ENCODE assay signal across 8 mouse cellular contexts in genomic region chr12:119238696-119239415, GRCm38 (mm10). TPM values are rescaled to one million over a fixed set of nuclear protein-coding genes. Genes with fewer than 3 reads are reported as not detected.
DNase-seq lines count a peak whose midpoint lies in the region; ATAC-seq and TF ChIP-seq lines count a peak whose summit lies in the region.

TSS of gene Itgb8 (minus strand) at chr12:119238802.

- WGBS in forebrain, embryonic 12.5 days = under 1% methylated on average over 29 of the region's 29 CpGs
- 2% methylated on average over 29 of the region's 29 CpGs for WGBS in liver, embryonic 13.5 days (ENCODE audit: insufficient replicate concordance)

- TF ChIP-seq POLR2A in ES-Bruce4 (IDR thresholded peaks at IDR 0.05; ENCODE audit: insufficient read depth, low read length) = no peak
- TF ChIP-seq POLR2A in myocyte (IDR thresholded peaks at IDR 0.05; ENCODE audit: insufficient read length, low read depth) = peak; percentile 89
- TF ChIP-seq POLR2A in testis, adult 2 months (IDR thresholded peaks at IDR 0.05; ENCODE audit: control insufficient read depth, low read depth, low read length) = no peak

- ATAC-seq in forebrain, embryonic 12.5 days (ENCODE audit: low FRiP score) = peak; percentile 92
- ATAC-seq in liver, embryonic 13.5 days (ENCODE audit: low read depth) = peak; percentile 54

- peaks cover 25% of the 10 kb centered on the region for H3K79me2 ChIP-seq in myocyte (ENCODE audit: control insufficient read depth, insufficient read depth)

- peak within 1 kb of the TSS; percentile 25 for H3ac ChIP-seq in myocyte (ENCODE audit: control insufficient read depth, insufficient read length)

- intact Hi-C loops in heart, postnatal 10 days (cut with DNase I) = loop anchor here (5.0 kb wide), 1 partner anchor 78 kb away; no protein-coding TSS in a partner anchor

- H3K27me3 ChIP-seq in ES-Bruce4 (ENCODE audit: control insufficient read depth, insufficient read depth, low read length, poor library complexity, severe bottlenecking) (peaks cover 6% of the 10 kb centered on the region), myocyte (ENCODE audit: control insufficient read depth, insufficient read depth, insufficient read length) (no peaks in the 10 kb centered on the region)
- H3K27me3 ChIP-seq in forebrain, embryonic 12.5 days = no peaks in the 10 kb centered on the region
- H3K27me3 ChIP-seq in liver, embryonic 13.5 days = peaks cover 33% of the 10 kb centered on the region
- no peaks in the 10 kb centered on the region for H3K27me3 ChIP-seq in testis, adult 2 months (ENCODE audit: control insufficient read depth, insufficient read depth, low read length)

- no peaks in the 10 kb centered on the region for H3K36me3 ChIP-seq in ES-Bruce4 (ENCODE audit: control insufficient read depth, insufficient read depth, low read length, poor library complexity, severe bottlenecking)
- H3K36me3 ChIP-seq in forebrain, embryonic 12.5 days (replicated peaks) = no peaks in the 10 kb centered on the region
- no peaks in the 10 kb centered on the region for H3K36me3 ChIP-seq in liver, embryonic 13.5 days
- H3K36me3 ChIP-seq in myocyte (ENCODE audit: control insufficient read depth, insufficient read depth) = no peaks in the 10 kb centered on the region
- H3K36me3 ChIP-seq in testis, adult 2 months (ENCODE audit: control insufficient read depth, insufficient read depth, low read length) = no peaks in the 10 kb centered on the region

- DNase-seq in brain, adult 2 months (ENCODE audit: low read depth, low spot score) = peak; percentile 97
- peak; percentile 82 for DNase-seq in heart, postnatal 10 days
- DNase-seq in kidney, postnatal 4 days = peak; percentile 83 to 92
- no peak for DNase-seq in liver, embryonic 13.5 days

- H3K9me3 ChIP-seq in ES-Bruce4 (replicated peaks; ENCODE audit: control insufficient read depth, insufficient read depth, low read length, poor library complexity, severe bottlenecking) = no peaks in the 10 kb centered on the region
- H3K9me3 ChIP-seq in forebrain, embryonic 12.5 days = no peaks in the 10 kb centered on the region
- H3K9me3 ChIP-seq in liver, embryonic 13.5 days (replicated peaks) = no peaks in the 10 kb centered on the region

- H3K9ac ChIP-seq in ES-Bruce4 (ENCODE audit: low read depth, poor library complexity, severe bottlenecking) = no peak within 1 kb of the TSS
- H3K9ac ChIP-seq in forebrain, embryonic 12.5 days = peak within 1 kb of the TSS; percentile 83
- no peak within 1 kb of the TSS for H3K9ac ChIP-seq in liver, embryonic 13.5 days

- H3K4me3 ChIP-seq in ES-Bruce4 (ENCODE audit: low read depth, low read length) (peak within 1 kb of the TSS; percentile 64), myocyte (peak within 1 kb of the TSS; percentile 75)
- peak within 1 kb of the TSS; percentile 59 for H3K4me3 ChIP-seq in forebrain, embryonic 12.5 days (replicated peaks)
- H3K4me3 ChIP-seq in liver, embryonic 13.5 days (replicated peaks) = peak within 1 kb of the TSS; percentile 42
- peak within 1 kb of the TSS; percentile 59 for H3K4me3 ChIP-seq in testis, adult 2 months (ENCODE audit: control insufficient read depth, low read depth, low read length)

- no peak for TF ChIP-seq EP300 in ES-Bruce4 (IDR thresholded peaks at IDR 0.05; ENCODE audit: insufficient read depth, low read depth, low read length)

- H3K27ac ChIP-seq in ES-Bruce4 (ENCODE audit: insufficient read depth, low read length) = no peak within 1 kb of the TSS
- H3K27ac ChIP-seq in forebrain, embryonic 12.5 days = peak within 1 kb of the TSS; percentile 98
- no peak within 1 kb of the TSS for H3K27ac ChIP-seq in liver, embryonic 13.5 days
- peak within 1 kb of the TSS; percentile 40 for H3K27ac ChIP-seq in testis, adult 2 months (ENCODE audit: control insufficient read depth, insufficient read depth, low read depth, low read length)

- no peak for TF ChIP-seq CTCF in ES-Bruce4 (IDR thresholded peaks at IDR 0.05; ENCODE audit: low read depth, low read length)
- TF ChIP-seq CTCF in testis, adult 2 months (IDR thresholded peaks at IDR 0.05; ENCODE audit: control insufficient read depth, insufficient read depth, insufficient replicate concordance, low read depth, low read length) = no peak

- peak within 1 kb of the TSS; percentile 81 for H3K4me2 ChIP-seq in forebrain, embryonic 12.5 days
- H3K4me2 ChIP-seq in liver, embryonic 13.5 days = peak within 1 kb of the TSS; percentile 64
- H3K4me2 ChIP-seq in myocyte (ENCODE audit: low read depth) = peak within 1 kb of the TSS; percentile 91

- H3K4me1 ChIP-seq in ES-Bruce4 (ENCODE audit: control insufficient read depth, insufficient read depth, low read length) = peaks cover 2% of the 10 kb centered on the region
- peaks cover 32% of the 10 kb centered on the region for H3K4me1 ChIP-seq in forebrain, embryonic 12.5 days
- no peaks in the 10 kb centered on the region; the same call in 1 of the 2 replicates for H3K4me1 ChIP-seq in liver, embryonic 13.5 days (replicated peaks)
- peaks cover 6% of the 10 kb centered on the region; the same call in 1 of the 2 replicates for H3K4me1 ChIP-seq in testis, adult 2 months (ENCODE audit: control insufficient read depth, insufficient read depth, low read length)

TF ChIP-seq in myocyte, 11 proteins besides CTCF, POLR2A, EP300 and RAD21:
- no peak for TF ChIP-seq SRF (IDR thresholded peaks at IDR 0.05; ENCODE audit: control insufficient read depth, insufficient read length, low read depth)
- TF ChIP-seq MYOD1 (IDR thresholded peaks at IDR 0.05; ENCODE audit: control insufficient read depth in 1 of 3, insufficient read length in 2 of 3, low read depth in 2 of 3) = peak in 1 of 3 experiments; percentile 25
- peak in 1 of 3 experiments; percentile 19 for TF ChIP-seq MYOG (IDR thresholded peaks at IDR 0.05; ENCODE audit: control insufficient read depth in 1 of 3, insufficient read depth in 1 of 3, insufficient read length in 2 of 3, low read depth in 2 of 3)
- peak; percentile 67 for TF ChIP-seq POLR2AphosphoS2 (IDR thresholded peaks at IDR 0.05; ENCODE audit: insufficient read length, low read depth)
- TF ChIP-seq TCF12 (IDR thresholded peaks at IDR 0.05; ENCODE audit: insufficient read depth, poor library complexity, severe bottlenecking) = no peak
- no peak for TF ChIP-seq TCF3 (IDR thresholded peaks at IDR 0.05; ENCODE audit: insufficient read length, low read depth)
- TF ChIP-seq E2F4 (IDR thresholded peaks at IDR 0.05; ENCODE audit: insufficient read depth) = no peak
TF ChIP-seq in myocyte: peak in this region for 3.

RNA-seq across cellular contexts. Expression of gene Itgb8, which starts in this region (rescaled TPM):
- polyA plus RNA-seq in ES-Bruce4 (2011; ENCODE audit: insufficient read depth, insufficient read length, low read depth, missing spikeins) (1.0 and 1.2 TPM in 2 replicates), myocyte (2012; fragmentation: generic; extraction: Trizol) (0.66 TPM)
- 22.1 and 23.2 TPM in 2 replicates for polyA plus RNA-seq in forebrain, embryonic 12.5 days (2016; fragmentation: Nextera tagmentation; extraction: Ambion mirVana)
- total RNA-seq in heart, postnatal 10 days (2021) = 1 to 10 TPM; 2.0 TPM
- 0.12 and 0.14 TPM in 2 replicates for polyA plus RNA-seq in liver, embryonic 13.5 days (2015; fragmentation: Nextera tagmentation; extraction: Ambion mirVana)
- 0.11 and 0.15 TPM in 2 replicates for polyA plus RNA-seq in testis, adult 2 months (2012; rRNA removed)

Comparison
In these comparisons a context has a peak if more than half of its experiments do, and no peak if none do; other contexts are left out.
1. RNA of gene Itgb8 (polyA plus RNA-seq): 22.1 to 23.2 TPM in forebrain, embryonic 12.5 days; 1.0 to 1.2 TPM in ES-Bruce4, 0.66 TPM in myocyte (single experiment), 0.11 to 0.15 TPM in testis, adult 2 months and 0.12 to 0.14 TPM in liver, embryonic 13.5 days; every median in the first group is over 10 times any median in the second.
2. Peak in ATAC-seq, H3K4me3 ChIP-seq and H3K4me2 ChIP-seq in liver, embryonic 13.5 days; RNA of the gene not detected or under 1 TPM.
3. H3K27ac ChIP-seq: peak in forebrain, embryonic 12.5 days (single experiment) and testis, adult 2 months (single experiment); none in ES-Bruce4 (single experiment) and liver, embryonic 13.5 days (single experiment).
4. Peak in every context shown above with its lines, with median percentiles within 50 percentile points of each other: H3K4me3 ChIP-seq and H3K4me2 ChIP-seq.